Mouse (Mus musculus) NIH3T3 (cell line): Measurements from ENCODE around the gene Gm43191.
"Not testable (repeated sequence)": the region's sequence is repeated elsewhere in the genome, so short reads cannot be mapped to it uniquely, and the experiment has no call there.

Experiments
- DNase-seq: peaks from one replicate; pipeline ENCODE4 v3.0.0-alpha.2; 2012; ENCODE audit warnings: low read depth

Gm43191 gene

DNA sequence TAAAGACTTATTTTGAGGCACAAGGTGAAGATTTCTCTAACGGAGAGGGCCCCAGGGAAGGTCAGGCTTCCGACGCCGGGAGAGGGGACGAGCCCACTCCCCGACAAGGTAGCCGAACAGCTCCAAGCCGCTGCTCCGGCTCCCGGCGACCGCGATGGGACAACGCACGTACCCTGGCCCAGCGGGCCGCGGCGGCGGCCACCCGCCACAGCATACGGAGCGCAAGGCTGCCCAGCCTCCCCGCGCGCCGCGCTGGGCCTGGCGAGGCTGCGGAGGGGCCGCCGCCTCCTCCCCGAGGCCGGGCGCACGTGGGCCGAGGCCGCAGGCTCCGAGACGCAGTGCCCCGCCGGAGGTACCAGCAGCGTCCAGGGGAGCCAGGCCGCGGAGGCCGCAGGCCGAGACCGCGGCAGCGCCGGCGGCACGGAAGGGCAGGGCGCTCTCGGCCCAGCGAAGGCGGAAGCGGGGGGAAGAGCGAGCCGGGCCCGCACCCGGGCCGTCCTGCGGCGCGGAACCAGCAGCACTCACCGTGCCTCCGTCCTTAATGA is 19.1 kb downstream of the Gm43191 start:
- DNase-seq = no peak

DNA sequence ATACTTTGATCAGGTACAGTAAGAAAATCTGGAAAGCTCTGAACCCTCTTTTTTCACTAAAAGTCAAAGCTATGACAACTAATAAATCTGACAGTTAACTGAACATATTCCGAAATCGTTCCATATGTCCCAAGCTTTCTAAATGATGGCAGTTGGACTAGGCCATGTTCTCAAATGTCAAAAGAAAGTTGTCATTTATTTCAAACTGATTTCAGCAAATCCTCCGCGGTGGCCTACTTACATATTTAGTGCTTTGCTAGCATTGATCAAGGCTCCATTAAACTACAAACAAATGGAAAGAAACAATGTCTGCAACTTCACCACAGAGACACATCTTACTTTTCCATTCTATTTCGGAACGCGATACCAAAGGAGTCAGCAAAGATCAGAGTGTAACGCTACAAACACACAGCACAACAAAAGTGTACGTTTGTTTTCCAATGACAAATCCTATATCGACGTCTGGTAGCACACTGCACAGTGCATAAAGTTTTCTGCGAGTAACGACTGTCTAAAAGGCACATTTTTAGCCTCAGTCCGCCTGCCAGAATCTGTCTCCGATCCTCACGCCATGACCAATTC is 19.7 kb downstream of the Gm43191 start:
- no peak for DNase-seq

DNA sequence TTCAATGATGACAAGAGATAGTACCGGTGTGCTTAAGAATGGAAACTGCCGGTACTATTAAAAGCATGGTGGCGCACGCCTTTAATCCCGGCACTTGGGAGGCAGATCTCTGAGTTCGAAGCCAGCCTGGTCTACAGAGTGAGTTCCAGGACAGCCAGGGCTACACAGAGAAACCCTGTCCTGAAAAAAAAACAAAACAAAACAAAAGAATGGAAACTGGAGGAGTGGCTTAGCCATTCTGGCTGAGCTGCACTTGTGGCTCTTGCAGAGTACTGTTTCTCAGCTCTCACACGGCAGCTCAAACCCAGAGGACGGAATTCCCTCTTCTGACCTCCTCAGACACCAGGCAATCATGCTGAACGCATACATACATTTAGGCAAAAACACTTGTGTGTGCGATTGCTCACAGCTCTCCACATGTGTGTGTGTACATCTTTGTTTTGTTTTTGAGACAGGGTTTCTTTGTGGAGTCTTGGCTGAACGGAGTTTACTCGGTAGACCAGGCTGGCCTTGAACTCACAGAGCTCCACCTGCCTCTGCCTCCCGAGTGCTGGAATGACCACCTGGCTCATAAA is 21.1 kb downstream of the Gm43191 start:
- DNase-seq = no peak

DNA sequence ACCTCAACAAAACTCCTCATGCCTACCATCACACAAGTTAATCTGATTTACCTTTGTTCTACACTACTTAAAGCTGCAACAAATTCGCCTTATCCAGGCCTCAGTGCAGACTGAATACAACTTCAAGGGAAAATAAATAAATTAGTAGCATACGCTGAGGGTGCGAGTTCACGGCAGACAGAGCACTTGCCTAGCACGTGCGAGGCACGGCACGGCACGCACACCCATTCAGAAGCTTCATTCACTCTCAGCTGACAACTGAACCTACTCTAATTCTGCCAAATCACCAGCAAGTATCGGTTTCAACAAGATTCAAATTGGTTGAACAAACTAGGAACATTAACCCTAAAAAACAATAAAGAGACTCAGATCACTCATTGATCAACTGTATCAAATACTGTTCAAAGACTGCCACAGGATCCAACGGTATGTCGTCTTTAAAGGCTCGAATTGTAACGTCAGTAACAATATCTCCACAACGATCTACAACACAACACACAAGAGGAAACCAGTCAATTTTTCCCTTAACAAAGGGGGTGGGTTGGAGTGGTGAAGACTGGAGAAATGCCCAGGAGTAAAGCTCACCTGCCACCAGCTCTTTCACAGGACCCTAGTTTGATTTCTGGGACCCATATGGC is 22.0 kb downstream of the Gm43191 start:
- DNase-seq = no peak

DNA sequence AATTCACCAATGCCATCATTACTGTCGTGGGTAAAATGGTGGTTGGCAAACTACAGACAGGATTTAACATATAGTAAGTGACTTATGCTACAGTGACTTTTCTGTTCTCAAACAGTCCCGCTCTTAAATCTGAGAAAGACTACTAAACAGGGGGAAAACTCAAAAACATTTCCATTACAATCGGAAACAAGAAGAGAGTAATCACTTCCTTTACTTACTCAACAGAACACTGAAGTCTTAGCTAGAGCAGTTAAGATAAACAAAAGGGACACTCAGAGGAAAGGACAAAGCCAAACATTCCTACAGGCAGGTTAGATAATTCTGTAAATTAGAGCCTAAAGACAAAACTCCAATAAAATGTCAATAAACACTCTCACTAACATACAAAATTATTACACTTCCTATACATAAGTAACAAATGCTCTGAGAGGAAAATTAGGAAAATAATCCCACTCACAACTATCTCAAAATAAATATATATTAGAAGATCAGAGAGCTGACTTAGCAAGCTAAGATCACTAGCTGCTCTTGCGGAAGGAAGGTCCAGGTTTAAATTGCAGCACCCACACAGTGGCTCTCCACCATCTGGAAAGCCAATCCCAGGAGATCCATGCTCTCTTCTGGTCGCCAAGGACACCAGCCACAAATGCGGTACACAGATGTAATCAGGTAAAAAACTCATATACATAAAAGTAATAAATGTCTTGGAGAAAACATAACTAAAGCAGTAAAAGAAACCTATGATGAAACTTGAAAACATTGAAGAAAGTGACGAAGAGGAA is 24.7 kb downstream of the Gm43191 start:
- no peak for DNase-seq

DNA sequence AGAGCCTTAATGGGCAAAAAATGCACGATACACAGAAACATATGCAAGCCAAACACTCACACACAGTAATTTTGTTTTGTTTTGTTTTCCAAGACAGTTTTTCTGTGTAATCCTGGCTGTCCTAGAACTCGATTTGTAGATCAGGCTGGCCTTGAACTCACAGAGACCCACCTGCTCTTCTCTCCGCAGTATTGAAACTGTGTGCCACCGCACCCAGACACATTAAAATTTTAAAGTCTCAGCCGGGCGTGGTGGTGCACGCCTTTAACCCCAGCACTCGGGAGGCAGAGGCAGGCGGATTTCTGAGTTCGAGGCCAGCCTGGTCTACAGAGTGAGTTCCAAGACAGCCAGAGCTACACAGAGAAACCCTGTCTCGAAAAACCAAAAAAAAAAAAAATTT is 27.0 kb downstream of the Gm43191 start:
- not testable (repeated sequence) for DNase-seq

DNA sequence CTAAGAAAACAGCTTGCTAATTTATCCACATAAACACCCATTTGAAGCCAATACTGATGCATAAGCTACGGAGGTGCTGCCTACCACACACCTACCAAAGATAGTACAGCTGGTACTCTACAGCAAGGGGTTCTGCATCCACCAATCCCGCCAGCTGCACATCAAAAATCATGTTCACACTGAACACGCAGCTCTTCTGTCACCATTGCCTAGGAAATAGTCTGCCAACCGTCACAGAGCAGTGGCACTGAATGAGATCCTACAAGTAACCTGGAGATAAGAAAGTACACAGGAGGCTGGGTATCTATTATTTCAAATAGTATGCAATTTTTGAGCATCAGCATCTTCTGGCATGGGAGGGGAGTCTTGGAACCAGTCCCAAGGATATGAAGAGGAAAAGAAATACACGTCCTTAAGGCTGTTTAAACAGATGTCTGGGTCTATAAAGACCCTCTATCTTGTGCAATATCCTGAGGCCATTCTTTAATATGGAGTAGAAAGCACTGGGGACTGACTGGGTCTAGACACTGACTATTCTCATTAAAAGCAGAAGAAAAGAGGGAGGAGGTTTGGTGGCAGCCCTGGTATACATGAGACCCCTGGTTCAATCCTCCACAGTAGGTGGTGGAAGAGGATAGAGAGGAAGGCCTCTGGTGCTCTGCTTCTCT is 27.6 kb downstream of the Gm43191 start:
- no peak for DNase-seq

DNA sequence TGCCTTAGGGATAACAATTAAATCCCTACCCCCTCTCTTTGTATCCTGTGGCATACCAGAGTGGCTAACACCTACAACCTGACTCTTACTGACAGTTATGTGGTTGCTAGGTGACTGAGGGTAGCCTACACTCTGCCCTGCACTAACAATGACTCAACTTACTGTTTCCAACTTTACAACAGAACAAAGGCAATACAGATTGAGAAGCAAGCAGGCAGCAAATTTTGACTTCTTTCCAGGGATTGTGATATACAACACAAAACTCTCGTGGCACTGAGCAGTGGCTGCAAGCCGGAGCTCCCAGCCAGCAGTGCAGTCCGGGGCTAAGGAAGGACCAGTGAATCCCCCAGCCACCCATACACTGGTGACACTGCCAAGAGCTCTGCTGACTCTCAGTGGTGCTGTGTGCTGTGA is 29.0 kb downstream of the Gm43191 start:
- DNase-seq = peak; percentile 44

DNA sequence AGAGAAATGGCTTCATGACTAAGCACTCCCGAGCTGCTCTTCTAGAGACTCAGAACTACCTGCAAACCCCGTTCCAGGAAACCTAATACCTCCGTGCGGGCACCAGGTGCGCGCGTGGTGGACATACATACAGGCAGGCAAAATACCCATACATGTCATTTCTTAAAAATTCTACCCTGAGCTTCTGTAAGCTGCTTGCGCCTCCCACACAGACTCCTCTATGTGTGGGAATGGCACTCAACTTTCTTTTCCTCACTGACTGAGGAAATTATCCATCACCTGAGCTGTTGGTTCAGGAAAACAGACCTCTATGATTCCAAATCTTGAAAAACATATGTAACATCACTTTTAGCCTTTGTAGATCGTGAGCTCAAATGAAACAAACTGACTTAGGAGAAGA is 30.4 kb downstream of the Gm43191 start:
- DNase-seq = no peak

DNA sequence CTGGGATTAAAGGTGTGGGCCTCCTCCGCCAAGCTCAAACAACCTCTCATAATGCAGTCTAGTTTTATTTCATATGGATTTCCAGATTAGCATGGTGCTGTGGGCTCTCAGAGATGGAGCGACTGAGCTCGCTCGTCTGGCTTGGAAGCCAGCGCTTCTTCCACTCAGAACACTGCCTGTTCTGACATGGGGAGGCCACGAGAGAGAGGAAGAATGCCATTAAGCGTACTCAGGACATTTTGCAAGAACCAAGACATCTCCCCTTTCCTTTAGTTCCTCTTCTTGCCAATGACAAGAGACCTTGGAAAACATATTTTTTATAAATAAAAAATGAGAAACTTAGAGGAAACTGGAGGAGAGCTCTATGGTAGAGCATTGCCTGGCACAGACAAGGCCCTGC is 32.3 kb downstream of the Gm43191 start:
- DNase-seq = no peak

DNA sequence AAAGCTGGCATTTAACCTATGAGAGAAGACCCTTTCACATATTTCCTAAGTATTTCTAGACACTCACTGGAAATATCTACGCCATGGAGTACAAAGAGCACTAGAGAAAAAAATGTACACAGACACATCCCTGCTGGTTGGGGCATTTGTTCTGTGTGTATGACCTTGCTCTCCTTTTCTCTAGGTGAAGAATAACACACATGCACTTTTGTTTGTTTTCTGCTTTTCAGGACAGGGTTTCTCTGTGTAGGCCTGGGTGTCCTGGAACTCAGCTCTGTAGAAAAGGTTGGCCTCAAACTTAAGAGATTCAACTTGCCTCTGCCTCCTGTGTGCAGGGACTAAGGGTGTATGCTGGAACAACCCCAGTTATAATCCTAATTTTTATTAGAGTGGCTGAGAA is 34.7 kb downstream of the Gm43191 start:
- no peak for DNase-seq

DNA sequence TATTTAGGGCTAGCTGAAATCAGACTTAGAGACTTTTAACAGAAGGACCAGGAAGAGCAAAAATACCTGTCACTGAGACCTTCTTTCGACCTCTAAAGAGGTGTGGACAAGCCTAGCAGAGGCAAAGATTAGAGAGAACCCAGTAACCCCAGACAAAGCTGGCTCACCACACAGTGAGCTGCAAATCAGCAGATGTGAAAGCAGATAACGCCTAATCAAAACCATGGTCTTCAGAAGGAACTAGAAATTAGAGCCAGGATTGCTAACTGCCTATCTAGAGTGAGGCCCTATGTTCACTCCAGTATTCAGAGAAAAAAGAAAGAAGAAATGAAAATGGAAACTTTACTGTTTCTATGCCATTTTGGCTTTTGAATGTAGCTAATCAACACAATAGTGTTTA is 38.7 kb downstream of the Gm43191 start:
- DNase-seq = no peak

DNA sequence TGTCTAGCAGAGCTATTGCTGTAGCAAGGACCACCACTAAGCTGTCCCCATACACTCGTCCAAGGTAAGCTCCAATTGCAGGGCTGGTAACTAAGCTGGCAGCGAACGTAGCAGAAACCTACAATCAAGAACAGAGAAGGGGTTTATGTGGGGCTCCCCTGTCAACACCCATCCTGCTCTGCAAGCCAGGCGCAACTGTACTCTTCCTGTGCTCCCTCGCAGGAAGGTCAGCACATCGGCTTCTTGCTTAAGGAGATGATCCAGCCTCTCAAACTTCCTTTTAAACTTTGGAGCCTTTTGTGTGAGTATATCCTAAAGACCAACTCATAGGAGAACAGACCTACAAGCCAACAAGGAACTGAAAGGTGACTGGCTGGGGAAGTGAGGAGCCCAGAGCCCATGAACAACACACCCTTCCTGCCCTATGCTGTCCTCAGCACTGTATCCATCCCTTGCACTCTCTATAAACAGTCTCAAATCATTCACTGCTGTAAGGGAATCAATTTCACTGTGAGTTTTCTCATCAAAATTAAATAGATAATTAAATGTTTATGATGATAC is 39.2 kb downstream of the Gm43191 start:
- DNase-seq = no peak

DNA sequence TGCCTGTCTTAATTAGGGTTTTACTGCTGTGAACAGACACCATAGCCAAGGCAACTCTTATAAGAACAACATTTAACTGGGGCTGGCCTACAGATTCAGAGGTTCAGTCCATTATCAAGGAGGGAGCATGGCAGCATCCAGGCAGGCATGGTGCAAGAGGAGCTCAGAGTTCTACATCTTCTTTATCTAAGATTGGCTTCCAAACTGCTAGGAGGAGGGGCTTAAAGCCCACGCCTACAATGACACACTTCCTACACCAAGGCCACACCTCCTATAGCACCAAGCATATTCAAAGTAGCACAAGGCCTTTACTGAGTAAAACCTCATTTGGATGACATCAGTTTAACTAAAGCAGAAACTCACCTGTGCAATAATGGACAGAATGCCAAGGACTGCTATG is 41.0 kb downstream of the Gm43191 start:
- no peak for DNase-seq

DNA sequence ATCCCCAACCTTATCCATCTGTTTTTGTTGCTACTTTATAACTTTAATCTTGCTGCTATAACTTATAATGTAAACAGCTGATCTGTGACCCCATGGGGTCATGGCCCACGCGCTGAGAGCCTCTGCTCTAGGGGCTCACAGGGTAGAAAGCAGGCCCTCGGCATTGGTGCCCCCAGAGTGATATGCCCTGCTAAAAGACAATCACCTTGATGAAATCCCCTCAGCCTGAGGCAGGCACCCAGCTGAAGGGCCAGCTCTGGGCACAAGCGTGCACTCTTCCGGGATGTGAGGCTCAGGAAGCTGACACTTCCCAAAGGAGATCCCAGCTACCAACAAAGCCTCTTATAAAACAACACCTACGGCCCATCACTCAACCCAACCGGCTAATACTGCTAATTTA is 42.5 kb downstream of the Gm43191 start:
- no peak for DNase-seq

DNA sequence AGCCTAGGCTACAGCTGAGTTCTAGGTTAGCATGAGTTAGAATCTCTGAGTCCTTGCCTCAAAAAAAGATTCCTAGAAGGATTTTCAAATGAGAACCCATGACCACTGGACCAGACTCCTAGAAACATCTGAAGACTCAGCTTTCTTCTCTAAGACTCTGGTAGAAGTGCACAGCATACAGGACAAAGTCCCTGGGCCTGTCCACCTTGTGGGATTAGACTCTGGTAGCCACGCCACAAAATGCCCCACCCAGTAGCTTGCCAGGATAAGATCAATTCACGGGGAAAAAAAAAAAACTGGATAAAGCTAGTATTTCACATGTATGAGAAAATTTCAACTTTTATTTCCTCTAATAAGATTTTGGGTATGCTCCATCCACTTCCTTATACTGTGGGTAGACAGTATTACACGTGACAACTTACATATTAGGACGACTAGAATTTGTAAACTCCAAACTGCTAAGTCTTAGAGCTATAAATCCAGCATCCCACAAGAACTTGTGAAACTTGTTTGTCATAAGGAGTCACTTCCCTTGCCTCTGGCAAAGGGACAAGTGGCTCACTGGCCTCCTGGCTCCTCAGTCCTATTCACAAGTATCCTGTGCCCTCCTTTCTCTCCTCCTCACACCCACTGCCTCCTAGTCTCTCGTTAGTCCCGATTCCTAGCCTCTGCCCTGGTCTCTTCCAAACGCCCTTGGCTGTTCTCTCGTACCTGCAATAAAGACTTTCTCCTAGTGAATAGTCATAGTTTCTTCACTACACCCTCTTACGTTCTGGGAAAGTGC is 43.2 kb downstream of the Gm43191 start:
- no peak for DNase-seq

DNA sequence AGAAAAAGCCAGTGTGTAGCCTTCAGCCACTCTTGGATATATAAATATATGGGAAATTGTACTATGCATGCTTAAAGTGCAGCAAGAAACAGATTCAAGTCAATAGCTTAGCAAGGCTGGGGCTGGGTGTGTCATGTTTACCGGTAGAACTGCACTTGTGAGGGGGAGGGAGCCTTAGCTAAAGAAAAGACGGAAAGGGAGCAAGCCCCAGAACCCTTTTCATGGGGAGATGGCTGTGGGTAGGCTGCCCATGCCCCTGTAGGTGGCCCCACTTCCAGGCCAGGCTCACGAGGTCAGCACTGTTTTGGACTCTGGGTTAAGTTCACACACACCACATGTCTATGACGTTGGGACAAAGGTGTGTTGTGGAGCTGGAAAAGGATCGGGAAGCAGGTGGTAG is 45.3 kb downstream of the Gm43191 start:
- DNase-seq = no peak

DNA sequence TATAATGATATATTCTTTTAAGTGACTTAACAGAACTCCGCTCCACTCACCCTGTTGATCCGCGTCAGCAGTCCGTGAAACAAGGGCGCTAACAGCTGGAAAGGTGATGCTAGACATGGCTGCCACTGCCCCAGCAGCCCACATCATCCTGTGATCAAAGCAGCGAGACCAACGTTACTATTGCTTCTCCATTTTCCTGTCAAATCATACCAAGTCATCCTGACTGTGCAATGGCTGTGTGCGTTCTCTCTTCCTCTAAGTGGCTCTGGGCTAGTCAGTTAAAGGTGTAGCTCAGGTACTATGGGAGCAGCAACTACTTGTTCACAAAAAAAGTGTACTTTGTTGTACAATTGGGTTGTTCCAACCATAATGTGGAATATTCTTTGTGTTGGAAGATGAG is 46.2 kb downstream of the Gm43191 start:
- no peak for DNase-seq

DNA sequence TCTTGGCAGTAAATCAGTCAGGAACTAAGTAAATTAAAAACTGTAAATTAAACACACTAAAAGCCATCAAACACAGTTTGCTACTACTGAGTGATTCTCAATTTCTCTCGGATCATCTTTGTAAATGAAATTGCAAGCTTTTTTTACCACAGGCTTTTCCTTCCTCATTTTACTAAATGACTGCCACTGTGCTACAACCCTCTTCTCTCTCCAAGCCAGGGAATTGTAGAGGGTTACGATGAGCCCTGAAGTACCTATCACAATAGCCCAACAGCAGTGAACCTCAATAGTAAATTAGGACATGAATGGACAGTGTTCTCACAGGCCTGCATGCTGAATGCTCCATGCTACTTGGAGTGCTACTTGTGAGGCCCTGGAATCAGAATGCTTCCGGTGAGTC is 47.0 kb downstream of the Gm43191 start:
- DNase-seq = no peak

DNA sequence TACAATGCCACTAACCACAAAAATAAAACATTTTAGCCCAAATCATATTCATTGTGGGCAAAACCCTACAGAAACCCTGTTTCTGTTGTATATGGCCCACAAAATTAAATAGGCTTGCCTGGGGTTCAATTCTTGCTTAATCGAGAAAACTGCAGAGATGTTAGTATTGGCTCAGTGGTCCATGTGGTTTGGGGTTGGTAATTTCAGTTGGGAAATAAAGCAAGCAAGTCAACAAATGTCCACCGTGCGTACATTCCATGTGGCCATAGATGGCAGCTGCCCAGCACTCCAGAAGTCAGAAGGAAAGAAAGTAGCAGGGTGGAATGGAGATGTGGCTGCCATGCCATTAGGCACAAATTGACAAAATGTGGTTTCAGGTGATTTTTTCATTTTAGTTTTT is 48.1 kb downstream of the Gm43191 start:
- peak; percentile 44 for DNase-seq

DNA sequence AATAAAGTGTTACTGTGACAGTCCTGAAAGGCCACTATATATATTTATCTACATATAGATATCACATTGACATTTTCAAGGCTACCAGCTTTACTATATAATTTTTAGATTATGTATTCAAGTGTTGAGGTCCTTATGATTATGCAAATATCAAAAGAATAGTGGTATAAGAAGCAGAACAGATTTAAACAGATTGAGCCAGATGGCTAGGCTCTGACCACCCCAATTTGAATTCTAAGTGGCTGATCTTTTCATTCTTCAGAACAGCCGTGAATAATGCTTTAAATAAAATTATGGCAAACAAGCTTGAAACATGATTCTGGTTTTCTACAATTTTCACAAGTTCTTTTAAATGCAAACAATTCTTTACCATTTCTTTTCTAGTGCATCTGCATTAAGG is 49.6 kb downstream of the Gm43191 start:
- DNase-seq = no peak
